Mouse (Mus musculus) stomach, postnatal 0 days (tissue): Measurements from ENCODE around the gene Ank3.

Experiments
- CTCF ChIP-seq: IDR thresholded peaks from 2 replicates; pipeline ENCODE4 v1.5.1; 2016; ENCODE audit warnings: antibody characterized with exemption, low read depth, mild to moderate bottlenecking, moderate library complexity
- EP300 ChIP-seq: optimal IDR thresholded peaks from 2 replicates; pipeline ENCODE3; 2016; ENCODE audit warnings: antibody characterized with exemption

DNA sequence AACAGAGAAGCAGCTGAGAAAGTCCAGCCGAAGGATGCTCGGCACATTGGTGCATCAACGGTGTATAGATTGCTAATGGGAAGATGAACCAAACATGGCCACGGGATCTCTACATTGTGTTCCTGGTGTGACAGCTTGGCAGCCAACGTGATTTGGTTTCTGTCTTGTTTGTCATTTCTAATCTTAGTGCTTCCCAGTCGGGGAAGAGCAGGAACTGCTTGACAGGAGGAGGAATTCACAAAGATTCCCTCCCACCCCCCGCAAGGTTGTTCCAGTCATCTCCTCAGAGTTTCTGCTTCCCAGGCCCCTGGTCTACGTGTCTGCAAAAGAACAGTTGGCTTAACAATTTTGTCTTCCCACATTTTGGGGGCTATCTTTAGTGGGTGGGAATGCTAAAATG lies 111.8 kb downstream of the Ank3 start:
- TF ChIP-seq CTCF = no peak
- no peak for TF ChIP-seq EP300
